Mouse (Mus musculus): Measurements from ENCODE around the gene Ptprg. TPM values are rescaled to one million over a fixed set of nuclear protein-coding genes. Genes with fewer than 3 reads are reported as not detected.

The Ptprg gene
- polyA plus RNA-seq, 1 experiment from 2014 or later = 50.1 TPM

- Histone ChIP-seq H3K36me3 (ENCODE audit: control insufficient read depth, insufficient read depth, low read length) (no peaks in the 10 kb centered on the region), H3K27me3 (ENCODE audit: control insufficient read depth, insufficient read depth, low read length) (no peaks in the 10 kb centered on the region), H3K9ac (replicated peaks; ENCODE audit: low read length) (no peak overlapping the region), H3K4me3 (replicated peaks; ENCODE audit: low read depth, low read length) (no peak overlapping the region), H3K27ac (replicated peaks; ENCODE audit: low read depth, low read length) (no peak overlapping the region), H3K9me3 (ENCODE audit: control insufficient read depth, low read length) (no peaks in the 10 kb centered on the region), H3K4me2 (ENCODE audit: low read length) (no peak overlapping the region), H3K4me1 (ENCODE audit: control insufficient read depth, insufficient read depth, low read length) (peaks cover 16% of the 10 kb centered on the region)
- no peak for DNase-seq
- ATAC-seq (ENCODE audit: low FRiP score, low TSS enrichment) = no peak
- 85% methylated on average over 6 of the region's 6 CpGs for WGBS
Measured at GRCm38 (mm10) chr14:11618140-11618705, 64.9 kb downstream of the Ptprg start.

GRCm38 (mm10) chr14:11619606-11620005, 66.3 kb downstream of the Ptprg start:
- ATAC-seq (ENCODE audit: low FRiP score, low TSS enrichment) (no peak), DNase-seq (no peak)
- Histone ChIP-seq H3K9ac (replicated peaks; ENCODE audit: low read length) (no peak overlapping the region), H3K4me2 (ENCODE audit: low read length) (no peak overlapping the region), H3K27ac (replicated peaks; ENCODE audit: low read depth, low read length) (no peak overlapping the region), H3K9me3 (ENCODE audit: control insufficient read depth, low read length) (no peaks in the 10 kb centered on the region), H3K27me3 (ENCODE audit: control insufficient read depth, insufficient read depth, low read length) (no peaks in the 10 kb centered on the region), H3K4me1 (ENCODE audit: control insufficient read depth, insufficient read depth, low read length) (peaks cover 16% of the 10 kb centered on the region), H3K4me3 (replicated peaks; ENCODE audit: low read depth, low read length) (no peak overlapping the region), H3K36me3 (ENCODE audit: control insufficient read depth, insufficient read depth, low read length) (no peaks in the 10 kb centered on the region)
- 92% methylated on average over 7 of the region's 7 CpGs for WGBS

- Histone ChIP-seq H3K4me1 (ENCODE audit: control insufficient read depth, insufficient read depth, low read length) (peaks cover 16% of the 10 kb centered on the region), H3K4me3 (replicated peaks; ENCODE audit: low read depth, low read length) (no peak overlapping the region), H3K27ac (replicated peaks; ENCODE audit: low read depth, low read length) (no peak overlapping the region), H3K4me2 (ENCODE audit: low read length) (no peak overlapping the region), H3K36me3 (ENCODE audit: control insufficient read depth, insufficient read depth, low read length) (no peaks in the 10 kb centered on the region), H3K9me3 (ENCODE audit: control insufficient read depth, low read length) (no peaks in the 10 kb centered on the region), H3K27me3 (ENCODE audit: control insufficient read depth, insufficient read depth, low read length) (no peaks in the 10 kb centered on the region), H3K9ac (replicated peaks; ENCODE audit: low read length) (no peak overlapping the region)
- no peak for DNase-seq
- WGBS = 67% methylated on average over 6 of the region's 6 CpGs
- no peak for ATAC-seq (ENCODE audit: low FRiP score, low TSS enrichment)
Measured at GRCm38 (mm10) chr14:11620314-11620713, 67.0 kb downstream of the Ptprg start.

GRCm38 (mm10) chr14:11620962-11621568, 67.7 kb downstream of the Ptprg start:
- H3K9me3 ChIP-seq (ENCODE audit: control insufficient read depth, low read length) = no peaks in the 10 kb centered on the region
- H3K4me2 ChIP-seq (ENCODE audit: low read length) = no peak overlapping the region
- ATAC-seq (ENCODE audit: low FRiP score, low TSS enrichment) (peak; percentile 40), DNase-seq (peak; percentile 26)
- H3K4me1 ChIP-seq (ENCODE audit: control insufficient read depth, insufficient read depth, low read length) = peaks cover 16% of the 10 kb centered on the region
- H3K9ac ChIP-seq (replicated peaks; ENCODE audit: low read length) = 0 out of 2 replicates have a peak overlapping the region, but pooled peaks have one; percentile 20
- 0 out of 2 replicates have a peak overlapping the region, but pooled peaks have one; percentile 26 for H3K27ac ChIP-seq (replicated peaks; ENCODE audit: low read depth, low read length)
- H3K27me3 ChIP-seq (ENCODE audit: control insufficient read depth, insufficient read depth, low read length) = no peaks in the 10 kb centered on the region
- no peak overlapping the region for H3K4me3 ChIP-seq (replicated peaks; ENCODE audit: low read depth, low read length)
- WGBS = 23% methylated on average over 10 of the region's 10 CpGs
- H3K36me3 ChIP-seq (ENCODE audit: control insufficient read depth, insufficient read depth, low read length) = no peaks in the 10 kb centered on the region

GRCm38 (mm10) chr14:11623576-11623975, 70.2 kb downstream of the Ptprg start:
- H3K9me3 ChIP-seq (ENCODE audit: control insufficient read depth, low read length) = no peaks in the 10 kb centered on the region
- no peaks in the 10 kb centered on the region for H3K36me3 ChIP-seq (ENCODE audit: control insufficient read depth, insufficient read depth, low read length)
- no peak for ATAC-seq (ENCODE audit: low FRiP score, low TSS enrichment)
- no peak overlapping the region for H3K4me3 ChIP-seq (replicated peaks; ENCODE audit: low read depth, low read length)
- H3K4me2 ChIP-seq (ENCODE audit: low read length) = no peak overlapping the region
- no peak for DNase-seq
- H3K4me1 ChIP-seq (ENCODE audit: control insufficient read depth, insufficient read depth, low read length) = peaks cover 16% of the 10 kb centered on the region
- no peak overlapping the region for H3K27ac ChIP-seq (replicated peaks; ENCODE audit: low read depth, low read length)
- H3K9ac ChIP-seq (replicated peaks; ENCODE audit: low read length) = no peak overlapping the region
- H3K27me3 ChIP-seq (ENCODE audit: control insufficient read depth, insufficient read depth, low read length) = no peaks in the 10 kb centered on the region
- WGBS = 78% methylated on average over 4 of the region's 4 CpGs

- DNase-seq = no peak
- Histone ChIP-seq H3K36me3 (ENCODE audit: control insufficient read depth, insufficient read depth, low read length) (no peaks in the 10 kb centered on the region), H3K9me3 (ENCODE audit: control insufficient read depth, low read length) (no peaks in the 10 kb centered on the region), H3K27ac (replicated peaks; ENCODE audit: low read depth, low read length) (no peak overlapping the region), H3K9ac (replicated peaks; ENCODE audit: low read length) (no peak overlapping the region), H3K4me2 (ENCODE audit: low read length) (no peak overlapping the region), H3K4me3 (replicated peaks; ENCODE audit: low read depth, low read length) (no peak overlapping the region), H3K4me1 (ENCODE audit: control insufficient read depth, insufficient read depth, low read length) (no peaks in the 10 kb centered on the region), H3K27me3 (ENCODE audit: control insufficient read depth, insufficient read depth, low read length) (no peaks in the 10 kb centered on the region)
- WGBS = 73% methylated on average over 2 of the region's 2 CpGs
- ATAC-seq (ENCODE audit: low FRiP score, low TSS enrichment) = no peak
Measured at GRCm38 (mm10) chr14:11630736-11631135, 77.4 kb downstream of the Ptprg start.

- ATAC-seq (ENCODE audit: low FRiP score, low TSS enrichment) (no peak), DNase-seq (no peak)
- no peak overlapping the region for H3K9ac ChIP-seq (replicated peaks; ENCODE audit: low read length)
- H3K36me3 ChIP-seq (ENCODE audit: control insufficient read depth, insufficient read depth, low read length) = no peaks in the 10 kb centered on the region
- H3K9me3 ChIP-seq (ENCODE audit: control insufficient read depth, low read length) = no peaks in the 10 kb centered on the region
- WGBS = 94% methylated on average over 4 of the region's 4 CpGs
- no peaks in the 10 kb centered on the region for H3K4me1 ChIP-seq (ENCODE audit: control insufficient read depth, insufficient read depth, low read length)
- H3K4me2 ChIP-seq (ENCODE audit: low read length) = no peak overlapping the region
- no peaks in the 10 kb centered on the region for H3K27me3 ChIP-seq (ENCODE audit: control insufficient read depth, insufficient read depth, low read length)
- H3K27ac ChIP-seq (replicated peaks; ENCODE audit: low read depth, low read length) = no peak overlapping the region
- no peak overlapping the region for H3K4me3 ChIP-seq (replicated peaks; ENCODE audit: low read depth, low read length)
Measured at GRCm38 (mm10) chr14:11631505-11631904, 78.2 kb downstream of the Ptprg start.

- ATAC-seq (ENCODE audit: low FRiP score, low TSS enrichment) (no peak), DNase-seq (no peak)
- H3K9me3 ChIP-seq (ENCODE audit: control insufficient read depth, low read length) = no peaks in the 10 kb centered on the region
- H3K9ac ChIP-seq (replicated peaks; ENCODE audit: low read length) = no peak overlapping the region
- no peaks in the 10 kb centered on the region for H3K27me3 ChIP-seq (ENCODE audit: control insufficient read depth, insufficient read depth, low read length)
- whole genome bisulfite sequencing = 86% methylated on average over 7 of the region's 7 CpGs
- H3K27ac ChIP-seq (replicated peaks; ENCODE audit: low read depth, low read length) = no peak overlapping the region
- H3K4me3 ChIP-seq (replicated peaks; ENCODE audit: low read depth, low read length) = no peak overlapping the region
- no peak overlapping the region for H3K4me2 ChIP-seq (ENCODE audit: low read length)
- H3K4me1 ChIP-seq (ENCODE audit: control insufficient read depth, insufficient read depth, low read length) = no peaks in the 10 kb centered on the region
- no peaks in the 10 kb centered on the region for H3K36me3 ChIP-seq (ENCODE audit: control insufficient read depth, insufficient read depth, low read length)
Measured at GRCm38 (mm10) chr14:11637673-11638072, 84.3 kb downstream of the Ptprg start.

GRCm38 (mm10) chr14:11639366-11639765, 86.0 kb downstream of the Ptprg start:
- DNase-seq (no peak), ATAC-seq (ENCODE audit: low FRiP score, low TSS enrichment) (no peak)
- Histone ChIP-seq H3K36me3 (ENCODE audit: control insufficient read depth, insufficient read depth, low read length) (no peaks in the 10 kb centered on the region), H3K27me3 (ENCODE audit: control insufficient read depth, insufficient read depth, low read length) (no peaks in the 10 kb centered on the region), H3K27ac (replicated peaks; ENCODE audit: low read depth, low read length) (no peak overlapping the region), H3K9ac (replicated peaks; ENCODE audit: low read length) (no peak overlapping the region), H3K9me3 (ENCODE audit: control insufficient read depth, low read length) (no peaks in the 10 kb centered on the region), H3K4me2 (ENCODE audit: low read length) (no peak overlapping the region), H3K4me3 (replicated peaks; ENCODE audit: low read depth, low read length) (no peak overlapping the region), H3K4me1 (ENCODE audit: control insufficient read depth, insufficient read depth, low read length) (no peaks in the 10 kb centered on the region)
- 95% methylated on average over 5 of the region's 5 CpGs for WGBS

Measured in midbrain, embryonic 14.5 days (tissue).